Mouse (Mus musculus) liver, embryonic 11.5 days (tissue): ENCODE data around the gene Bace1. TPM values are rescaled to one million over a fixed set of nuclear protein-coding genes. Genes with fewer than 3 reads are reported as not detected.

Source experiments
- ATAC-seq: fragments of 200-750 bp; cut with Nextera tagmentation; replicated peaks from 2 replicates; pipeline ENCODE4 v1.8.0; 2017; ENCODE audit warnings: moderate number of reproducible peaks, mild to moderate bottlenecking, moderate TSS enrichment, moderate library complexity; ENCODE audit not compliant: low FRiP score
- DNase-seq: peaks from one replicate; pipeline ENCODE4 v3.0.0-alpha.2; 2017; ENCODE audit warnings: low spot score
- H3K27ac ChIP-seq: fragments of 300-500 bp; sonication (generic); 2 replicates; pipeline ENCODE4 v1.5.1; 2014; ENCODE audit warnings: mild to moderate bottlenecking, low read depth, low read length, control low read depth
- H3K27me3 ChIP-seq: fragments of 300-500 bp; sonication (generic); replicated peaks from 2 replicates; pipeline ENCODE4 v1.6.1; 2014; ENCODE audit warnings: low read length, mixed read lengths; ENCODE audit not compliant: control insufficient read depth, insufficient read depth
- H3K36me3 ChIP-seq: fragments of 300-500 bp; sonication (generic); 2 replicates; pipeline ENCODE4 v1.6.1; 2014; ENCODE audit warnings: mild to moderate bottlenecking, low read length, moderate library complexity, mixed read lengths; ENCODE audit not compliant: control insufficient read depth, insufficient read depth
- H3K4me1 ChIP-seq: fragments of 300-500 bp; sonication (generic); replicated peaks from 2 replicates; pipeline ENCODE4 v1.6.1; 2014; ENCODE audit warnings: low read length, mixed read lengths; ENCODE audit not compliant: control insufficient read depth, insufficient read depth
- H3K4me2 ChIP-seq: fragments of 300-500 bp; sonication (generic); 2 replicates; pipeline ENCODE4 v1.6.1; 2014; ENCODE audit warnings: mild to moderate bottlenecking, control low read depth, moderate library complexity
- H3K4me3 ChIP-seq: fragments of 300-500 bp; sonication (generic); 2 replicates; pipeline ENCODE4 v1.5.1; 2014; ENCODE audit warnings: low read depth, low read length, control low read depth
- H3K9ac ChIP-seq: fragments of 300-500 bp; sonication (generic); 2 replicates; pipeline ENCODE4 v1.6.1; 2014; ENCODE audit warnings: low read depth, low read length, control low read depth
- H3K9me3 ChIP-seq: fragments of 300-500 bp; sonication (generic); 2 replicates; pipeline ENCODE4 v1.6.1; 2016; ENCODE audit warnings: low read length, inconsistent platforms, mixed read lengths; ENCODE audit not compliant: control insufficient read depth
- WGBS: fragments of 180-500 bp; shearing (Covaris S2); extraction: QIAGEN DNeasy Blood & Tissue Kit; methylation state at CpG from one replicate; pipeline ENCODE4 v1.1.7; 2014; 5-methylcytosine and 5-hydroxymethylcytosine counted together
- polyA plus RNA-seq: library from polyadenylated mRNA; unstranded; fragments of >200 nt; fragmentation: Nextera tagmentation; extraction: Ambion mirVana; gene quantifications from 2 replicates; pipeline ENCODE4 v1.2.1, GENCODE M21; 2014

Gene Bace1
- polyA plus RNA-seq, 1 experiment from 2014 or later, result 12.9 TPM

DNA sequence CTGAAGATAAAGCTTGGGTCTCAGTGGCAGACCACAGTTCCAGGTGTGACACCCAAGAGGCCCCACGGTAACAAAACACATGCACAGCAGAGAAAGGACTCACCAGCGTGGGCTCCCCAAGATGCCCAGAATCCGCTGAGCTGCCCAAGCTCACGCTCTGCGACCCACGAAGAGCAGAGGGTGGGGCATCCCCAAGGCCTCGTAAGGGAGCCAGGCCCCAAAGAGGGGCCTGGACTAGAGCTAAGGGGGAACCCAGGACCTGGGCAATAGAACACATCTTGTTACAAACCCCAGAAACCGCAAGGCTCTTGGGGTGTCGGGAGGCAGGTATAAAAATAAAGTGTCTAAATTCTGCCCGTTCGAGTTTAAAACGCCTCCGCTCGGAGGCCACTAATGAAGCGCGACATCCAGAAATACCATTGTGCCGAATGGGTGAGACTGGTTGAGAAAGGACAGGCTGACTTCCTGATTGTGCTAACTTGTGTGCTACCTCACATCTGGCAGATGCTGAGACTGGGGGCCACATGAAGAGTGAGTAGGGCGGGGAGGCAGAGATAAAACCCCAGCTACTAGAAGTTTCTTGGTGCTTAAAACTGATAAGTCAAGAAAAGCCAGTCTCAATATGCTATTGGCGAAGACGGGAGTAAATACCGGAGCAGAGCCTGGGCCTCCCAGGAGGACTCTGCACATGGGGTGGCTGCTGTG lies 35.2 kb upstream of the Bace1 start:
- H3K9ac ChIP-seq, result no peak overlapping the region
- peaks cover 3% of the 10 kb centered on the region; the same call in 1 of the 2 replicates for H3K36me3 ChIP-seq
- H3K27me3 ChIP-seq, result no peaks in the 10 kb centered on the region
- H3K4me2 ChIP-seq, result peak overlapping the region; percentile 38; the same call in 1 of the 2 replicates
- ATAC-seq (peak; percentile 94), DNase-seq (no peak)
- peaks cover 8% of the 10 kb centered on the region for H3K4me1 ChIP-seq
- H3K4me3 ChIP-seq, result no peak overlapping the region
- peak overlapping the region; percentile 63 for H3K27ac ChIP-seq
- WGBS, result 78% methylated on average over 21 of the region's 21 CpGs
- H3K9me3 ChIP-seq, result no peaks in the 10 kb centered on the region

GRCm38 (mm10) chr9:45806847-45807246 lies 31.5 kb upstream of the Bace1 start:
- no peak overlapping the region for H3K4me3 ChIP-seq
- H3K9ac ChIP-seq, result no peak overlapping the region
- DNase-seq (no peak), ATAC-seq (no peak)
- H3K27ac ChIP-seq, result no peak overlapping the region
- H3K4me1 ChIP-seq, result peaks cover 8% of the 10 kb centered on the region
- WGBS, result 90% methylated on average over 11 of the region's 11 CpGs
- H3K4me2 ChIP-seq, result no peak overlapping the region
- peaks cover 3% of the 10 kb centered on the region; the same call in 1 of the 2 replicates for H3K36me3 ChIP-seq
- no peaks in the 10 kb centered on the region for H3K27me3 ChIP-seq
- no peaks in the 10 kb centered on the region for H3K9me3 ChIP-seq

- Histone ChIP-seq H3K9me3 (no peaks in the 10 kb centered on the region), H3K4me2 (no peak overlapping the region), H3K36me3 (peaks cover 3% of the 10 kb centered on the region; the same call in 1 of the 2 replicates), H3K27me3 (no peaks in the 10 kb centered on the region), H3K4me1 (peaks cover 8% of the 10 kb centered on the region), H3K27ac (no peak overlapping the region), H3K4me3 (no peak overlapping the region), H3K9ac (no peak overlapping the region)
- ATAC-seq (no peak), DNase-seq (no peak)
- WGBS, result 84% methylated on average over 11 of the region's 11 CpGs
These were observed 31.0 kb upstream of the Bace1 start for GRCm38 (mm10) chr9:45807337-45807736.

DNA sequence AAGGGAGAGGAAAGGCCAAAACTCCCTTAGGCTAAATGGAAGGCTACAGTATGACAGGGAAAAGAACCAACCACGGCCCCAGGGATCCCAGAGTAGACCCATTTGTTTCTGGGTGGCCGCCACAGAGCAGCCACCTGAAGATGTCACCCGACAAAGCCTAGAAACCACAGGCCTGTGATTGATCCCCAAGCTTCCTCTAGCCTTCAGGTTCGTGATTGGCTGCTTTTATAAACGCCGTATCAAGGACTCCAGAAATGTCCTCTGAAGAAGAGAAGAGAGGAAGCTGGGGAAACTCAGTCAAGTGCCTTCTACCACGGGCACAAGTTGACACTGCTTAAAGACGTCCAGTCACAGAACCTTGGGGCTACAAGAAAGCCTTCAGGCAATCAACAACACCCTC lies 30.6 kb upstream of the Bace1 start:
- ATAC-seq (no peak), DNase-seq (no peak)
- Histone ChIP-seq H3K4me3 (no peak overlapping the region), H3K4me2 (no peak overlapping the region), H3K4me1 (peaks cover 8% of the 10 kb centered on the region), H3K36me3 (peaks cover 3% of the 10 kb centered on the region; the same call in 1 of the 2 replicates), H3K27ac (no peak overlapping the region), H3K9me3 (no peaks in the 10 kb centered on the region), H3K27me3 (no peaks in the 10 kb centered on the region), H3K9ac (no peak overlapping the region)
- WGBS, result 68% methylated on average over 8 of the region's 8 CpGs

- DNase-seq (no peak), ATAC-seq (no peak)
- Histone ChIP-seq H3K36me3 (peaks cover 4% of the 10 kb centered on the region; the same call in 1 of the 2 replicates), H3K9me3 (no peaks in the 10 kb centered on the region), H3K9ac (no peak overlapping the region), H3K4me3 (no peak overlapping the region), H3K27ac (no peak overlapping the region), H3K4me2 (no peak overlapping the region), H3K27me3 (no peaks in the 10 kb centered on the region), H3K4me1 (no peaks in the 10 kb centered on the region)
- 27% methylated on average over 5 of the region's 5 CpGs for WGBS
These were observed 26.4 kb upstream of the Bace1 start for GRCm38 (mm10) chr9:45811946-45812345.

- Histone ChIP-seq H3K9ac (no peak overlapping the region), H3K4me3 (no peak overlapping the region), H3K9me3 (no peaks in the 10 kb centered on the region), H3K36me3 (peaks cover 8% of the 10 kb centered on the region; the same call in 1 of the 2 replicates), H3K4me2 (no peak overlapping the region), H3K27ac (no peak overlapping the region), H3K27me3 (no peaks in the 10 kb centered on the region), H3K4me1 (no peaks in the 10 kb centered on the region)
- DNase-seq (no peak), ATAC-seq (no peak)
- WGBS, result 88% methylated on average over 9 of the region's 9 CpGs
These were observed 23.3 kb upstream of the Bace1 start for GRCm38 (mm10) chr9:45815113-45815512.

DNA sequence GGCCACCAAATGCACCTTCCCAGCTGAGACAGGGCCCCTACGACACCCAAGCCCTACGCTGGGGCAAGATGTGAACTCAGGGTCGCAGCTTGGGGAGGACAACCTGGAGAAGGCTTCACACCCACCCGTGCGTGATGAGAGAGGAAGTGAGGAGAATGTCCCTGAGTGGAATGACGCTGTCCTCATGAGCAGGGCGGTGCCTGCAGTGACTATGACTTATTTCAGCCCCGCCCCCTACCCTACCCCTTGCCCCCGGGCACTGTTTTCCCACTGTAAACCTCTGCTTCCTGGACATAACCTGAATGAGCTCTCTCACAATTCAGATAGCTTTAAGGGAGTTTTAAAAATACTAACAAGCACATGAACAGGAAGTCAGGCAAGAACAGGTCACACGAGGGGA lies 22.9 kb upstream of the Bace1 start:
- no peak for DNase-seq
- peaks cover 8% of the 10 kb centered on the region; the same call in 1 of the 2 replicates for H3K36me3 ChIP-seq
- no peaks in the 10 kb centered on the region for H3K9me3 ChIP-seq
- no peak overlapping the region for H3K4me3 ChIP-seq
- no peak overlapping the region for H3K27ac ChIP-seq
- WGBS, result 84% methylated on average over 10 of the region's 10 CpGs
- H3K4me2 ChIP-seq, result no peak overlapping the region
- no peak for ATAC-seq
- no peak overlapping the region for H3K9ac ChIP-seq
- H3K4me1 ChIP-seq, result no peaks in the 10 kb centered on the region
- no peaks in the 10 kb centered on the region for H3K27me3 ChIP-seq

- no peak for ATAC-seq
- 57% methylated on average over 9 of the region's 9 CpGs for WGBS
These were observed 19.9 kb upstream of the Bace1 start for GRCm38 (mm10) chr9:45818406-45819011.

More at GRCm38 (mm10) chr9:45818406-45819011, 19.9 kb upstream of the Bace1 start:
- Histone ChIP-seq H3K27me3 (no peaks in the 10 kb centered on the region), H3K36me3 (peaks cover 8% of the 10 kb centered on the region; the same call in 1 of the 2 replicates), H3K4me2 (no peak overlapping the region), H3K9me3 (no peaks in the 10 kb centered on the region), H3K4me1 (no peaks in the 10 kb centered on the region), H3K9ac (no peak overlapping the region), H3K27ac (no peak overlapping the region), H3K4me3 (no peak overlapping the region)
- DNase-seq, result no peak
